Mouse (Mus musculus) kidney, adult 2 months (tissue): ENCODE results near the gene Ankrd23. TPM values are rescaled to one million over a fixed set of nuclear protein-coding genes. Genes with fewer than 3 reads are reported as not detected.

ENCODE experiments used
- DNase-seq: peaks from one replicate; pipeline ENCODE4 v3.0.0; 2021
- H3K27ac ChIP-seq: fragments of 200-500 bp; 2 replicates; pipeline ENCODE4 v1.5.1; 2012; ENCODE audit warnings: low read depth, low read length, control low read depth, inconsistent platforms; ENCODE audit not compliant: insufficient read depth
- H3K27me3 ChIP-seq: fragments of 200-500 bp; replicated peaks from 2 replicates; pipeline ENCODE4 v1.6.1; 2012; ENCODE audit warnings: mild to moderate bottlenecking, moderate library complexity, low read length, inconsistent platforms; ENCODE audit not compliant: control insufficient read depth, insufficient read depth
- H3K36me3 ChIP-seq: fragments of 200-500 bp; 2 replicates; pipeline ENCODE4 v1.6.1; 2012; ENCODE audit warnings: mild to moderate bottlenecking, moderate library complexity, low read length, inconsistent platforms; ENCODE audit not compliant: control insufficient read depth, insufficient read depth
- H3K4me1 ChIP-seq: fragments of 200-500 bp; 2 replicates; pipeline ENCODE4 v1.6.1; 2011; ENCODE audit warnings: low read length; ENCODE audit not compliant: control insufficient read depth, insufficient read depth
- H3K4me3 ChIP-seq: fragments of 200-500 bp; 2 replicates; pipeline ENCODE4 v1.5.1; 2011; ENCODE audit warnings: mild to moderate bottlenecking, low read depth, low read length, control low read depth; ENCODE audit not compliant: insufficient read depth
- CTCF ChIP-seq: fragments of 200-500 bp; conservative IDR thresholded peaks from 2 replicates; pipeline ENCODE4 v1.5.1; 2011; ENCODE audit warnings: low read depth, mild to moderate bottlenecking, control low read depth, low read length, moderate library complexity, mixed read lengths; ENCODE audit not compliant: insufficient read depth, insufficient read length
- POLR2A ChIP-seq: fragments of 200-500 bp; IDR thresholded peaks from one replicate; pipeline ENCODE4 v1.6.1; 2011; ENCODE audit warnings: low read depth, low read length, control low read depth
- WGBS: fragments of 180-500 bp; shearing (Covaris S2); methylation state at CpG from one replicate; pipeline ENCODE4 v1.1.7; 2018; 5-methylcytosine and 5-hydroxymethylcytosine counted together
- polyA plus RNA-seq: library from polyadenylated mRNA; depleted of rRNA; stranded (reverse); fragments of >200 nt; gene quantifications from 2 replicates; pipeline ENCODE4 v1.2.3, GENCODE M21; 2012

The Ankrd23 gene
- polyA plus RNA-seq, 1 experiment, result 37.9 TPM

DNA sequence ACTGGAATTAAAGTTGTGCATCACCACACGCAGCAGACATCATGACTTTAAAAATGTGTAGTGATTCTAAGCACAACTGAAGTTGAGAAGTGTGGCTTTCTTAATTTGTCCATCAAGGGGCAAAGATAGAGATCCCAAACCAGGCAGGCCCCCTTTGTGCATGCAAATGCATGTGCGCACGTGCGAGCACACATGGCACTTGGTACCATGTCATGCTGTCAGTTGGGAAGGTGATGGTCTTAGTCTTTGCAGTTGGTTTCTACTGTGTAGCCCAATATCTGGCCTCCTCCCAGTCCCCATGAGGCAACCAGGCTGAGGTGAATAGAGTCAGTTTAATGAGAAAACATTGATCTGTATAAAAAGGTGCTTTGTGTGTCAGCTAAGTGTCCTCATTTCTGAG lies 6.8 kb downstream of the Ankrd23 start:
- TF ChIP-seq POLR2A, result no peak
- no peak for TF ChIP-seq CTCF
- H3K27ac ChIP-seq, result no peak overlapping the region
- no peak overlapping the region for H3K4me3 ChIP-seq
- H3K4me1 ChIP-seq, result 0 out of 2 replicates have a peak, but pooled peaks cover 3% of the 10 kb centered on the region
- no peaks in the 10 kb centered on the region for H3K27me3 ChIP-seq
- H3K36me3 ChIP-seq, result no peaks in the 10 kb centered on the region
- DNase-seq, result no peak
- 95% methylated on average over 4 of the region's 4 CpGs for whole genome bisulfite sequencing

DNA sequence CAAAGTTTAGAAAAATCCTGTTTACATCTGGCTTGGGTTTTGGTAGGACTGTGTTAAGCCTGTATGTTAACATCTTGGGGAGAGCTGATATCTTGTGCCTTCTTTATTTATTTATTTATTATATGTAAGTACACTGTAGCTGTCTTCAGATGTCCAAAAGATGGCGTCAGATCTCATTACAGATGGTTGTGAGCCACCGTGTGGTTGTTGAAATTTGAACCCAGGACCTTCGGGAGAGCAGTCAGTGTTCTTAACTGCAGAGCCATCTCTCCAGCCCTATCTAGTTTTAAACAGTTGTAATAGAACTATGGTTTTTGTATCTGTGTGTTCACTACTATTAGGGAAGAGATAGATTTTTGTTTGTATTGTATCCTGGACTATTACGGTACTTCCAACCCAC lies 7.4 kb downstream of the Ankrd23 start:
- TF ChIP-seq POLR2A (no peak), CTCF (no peak)
- no peak overlapping the region for H3K4me3 ChIP-seq
- no peak for DNase-seq
- 83% methylated on average over 4 of the region's 4 CpGs for WGBS
- no peaks in the 10 kb centered on the region for H3K4me1 ChIP-seq
- H3K36me3 ChIP-seq, result no peaks in the 10 kb centered on the region
- H3K27ac ChIP-seq, result no peak overlapping the region
- no peaks in the 10 kb centered on the region for H3K27me3 ChIP-seq

DNA sequence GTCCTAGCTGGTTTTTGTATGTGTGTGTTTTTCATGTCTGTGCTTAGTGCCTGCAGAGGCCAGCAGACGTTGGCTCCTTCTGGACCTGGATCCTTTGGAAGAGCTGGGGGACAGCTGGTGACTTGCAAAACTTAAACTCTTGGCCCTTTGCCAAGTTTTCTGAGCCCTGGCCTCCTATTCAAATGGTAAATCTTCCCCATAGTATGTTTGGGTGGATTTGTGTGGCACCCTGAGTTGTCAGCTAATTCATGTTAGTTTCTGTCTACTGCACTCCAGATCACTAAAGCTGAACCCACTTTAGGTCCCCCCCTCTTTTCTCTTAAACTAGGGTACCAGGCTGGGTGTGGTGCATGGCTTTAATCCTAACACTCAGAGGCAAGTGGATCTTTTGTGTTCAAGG lies 8.3 kb downstream of the Ankrd23 start:
- Histone ChIP-seq H3K4me1 (no peaks in the 10 kb centered on the region), H3K27me3 (no peaks in the 10 kb centered on the region), H3K4me3 (no peak overlapping the region), H3K27ac (no peak overlapping the region), H3K36me3 (no peaks in the 10 kb centered on the region; the same call in 1 of the 2 replicates)
- DNase-seq, result no peak
- WGBS, result 21% methylated on average over 1 of the region's 1 CpGs
- TF ChIP-seq CTCF (no peak), POLR2A (no peak)

DNA sequence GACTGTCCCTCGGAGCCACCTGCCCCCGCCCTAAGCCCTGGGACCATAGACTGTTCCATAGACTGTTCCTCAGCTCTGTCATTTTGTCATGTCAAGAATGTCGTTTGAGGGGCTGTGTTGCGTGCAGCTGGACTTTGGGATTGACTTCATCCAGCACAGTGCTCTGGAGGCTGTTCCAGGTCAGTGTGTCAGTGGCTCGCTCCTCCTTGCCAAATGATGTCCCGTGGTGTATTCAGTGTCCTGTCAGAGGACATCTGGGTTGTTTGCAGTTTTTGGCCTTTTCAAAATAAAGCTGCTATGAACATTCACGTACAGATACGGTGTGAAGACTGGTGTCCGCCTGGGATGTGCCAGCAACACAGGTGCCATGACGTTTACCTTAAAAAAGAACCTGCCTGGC lies 9.8 kb downstream of the Ankrd23 start:
- H3K4me3 ChIP-seq, result no peak overlapping the region
- TF ChIP-seq POLR2A, result no peak

DNA sequence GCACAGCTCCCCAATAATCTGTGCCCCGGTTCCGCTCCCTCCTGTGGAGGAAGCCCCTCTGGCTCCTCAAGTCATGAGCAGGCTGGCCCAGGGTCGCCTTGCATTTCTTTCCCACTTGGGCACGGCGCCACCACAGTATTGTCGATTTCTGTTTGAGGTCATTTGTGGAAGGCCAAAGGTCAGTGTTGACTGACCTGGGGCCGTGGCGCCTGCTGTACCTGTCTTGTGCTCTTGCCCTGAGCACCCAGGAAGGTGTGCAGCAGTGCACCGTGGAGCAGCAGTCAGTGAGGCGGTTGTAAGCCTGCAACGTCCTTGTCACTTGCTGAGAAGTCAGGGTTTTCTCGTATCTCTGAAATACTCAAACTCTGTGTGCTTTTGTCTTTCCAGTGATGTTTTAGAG lies 10.9 kb downstream of the Ankrd23 start:
- H3K36me3 ChIP-seq, result no peaks in the 10 kb centered on the region; the same call in 1 of the 2 replicates

More for the DNA sequence above, 9.8 kb downstream of the Ankrd23 start:
- H3K27me3 ChIP-seq, result no peaks in the 10 kb centered on the region
- no peaks in the 10 kb centered on the region; the same call in 1 of the 2 replicates for H3K36me3 ChIP-seq
- no peak overlapping the region for H3K27ac ChIP-seq
- WGBS, result 72% methylated on average over 10 of the region's 10 CpGs
- no peak for DNase-seq
- no peaks in the 10 kb centered on the region for H3K4me1 ChIP-seq

DNA sequence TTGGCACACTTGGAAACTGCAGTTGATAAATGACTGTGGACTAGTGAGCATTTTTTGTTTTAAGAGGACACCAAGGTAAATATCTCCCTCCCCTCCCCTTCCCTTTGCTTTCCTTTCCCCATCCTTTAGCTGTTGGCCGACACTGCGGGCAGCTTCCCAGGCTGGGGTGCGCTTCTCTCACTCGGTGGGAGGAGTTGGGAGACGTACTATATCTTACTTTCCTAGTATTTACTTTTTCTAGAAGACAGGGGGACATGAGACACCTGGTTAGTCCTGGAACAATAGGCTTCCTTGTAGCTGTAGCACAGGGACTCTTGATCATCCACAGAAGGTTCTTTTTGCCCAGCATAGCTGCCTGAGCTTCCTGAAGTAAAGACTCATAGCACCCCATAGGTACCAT lies 12.6 kb downstream of the Ankrd23 start:
- H3K4me3 ChIP-seq, result no peak overlapping the region
- no peaks in the 10 kb centered on the region; the same call in 1 of the 2 replicates for H3K36me3 ChIP-seq
- H3K4me1 ChIP-seq, result no peaks in the 10 kb centered on the region
- TF ChIP-seq CTCF (no peak), POLR2A (no peak)
- DNase-seq, result no peak
- no peaks in the 10 kb centered on the region for H3K27me3 ChIP-seq
- 75% methylated on average over 5 of the region's 5 CpGs for WGBS
- no peak overlapping the region for H3K27ac ChIP-seq

More for the DNA sequence above, 10.9 kb downstream of the Ankrd23 start:
- no peak overlapping the region for H3K4me3 ChIP-seq
- TF ChIP-seq POLR2A (no peak), CTCF (no peak)
- H3K27ac ChIP-seq, result no peak overlapping the region
- no peaks in the 10 kb centered on the region for H3K4me1 ChIP-seq
- 72% methylated on average over 12 of the region's 12 CpGs for WGBS
- no peak for DNase-seq
- no peaks in the 10 kb centered on the region for H3K27me3 ChIP-seq

DNA sequence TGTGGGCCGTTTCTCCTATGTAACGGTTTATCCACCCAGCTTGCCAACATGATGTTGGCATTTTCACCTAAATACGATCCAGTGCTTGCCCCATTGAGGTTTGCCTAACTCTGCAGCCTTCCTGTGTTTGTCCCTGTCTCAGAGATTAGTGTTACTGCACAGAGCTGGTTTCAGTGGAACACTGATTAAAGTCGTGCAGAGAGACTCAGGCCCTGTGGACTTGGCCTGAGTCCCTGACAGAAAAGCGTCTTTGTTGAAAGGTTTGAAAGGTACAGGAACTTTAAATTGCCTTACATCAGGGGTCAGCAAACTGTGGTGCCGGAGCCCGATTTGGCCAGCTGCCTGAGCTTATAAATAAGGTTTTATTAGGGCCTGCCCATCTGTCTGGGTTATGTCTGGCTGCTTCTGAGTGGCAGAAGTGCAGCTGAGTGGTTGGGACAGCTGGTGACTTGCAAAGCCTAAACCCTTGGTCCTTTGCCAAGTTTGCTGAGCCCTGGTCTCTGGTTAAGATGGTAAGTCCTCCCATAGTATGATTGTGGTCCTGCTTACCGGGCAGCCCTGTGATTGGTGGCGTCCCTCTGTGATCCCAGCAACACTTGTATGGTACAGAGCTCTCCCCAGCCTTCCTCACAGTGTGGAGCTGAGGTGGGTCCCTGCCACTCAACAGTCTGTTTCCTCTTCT lies 13.2 kb downstream of the Ankrd23 start:
- 65% methylated on average over 9 of the region's 9 CpGs for WGBS
- DNase-seq, result no peak
- no peaks in the 10 kb centered on the region; the same call in 1 of the 2 replicates for H3K4me1 ChIP-seq
- TF ChIP-seq POLR2A, result no peak
- TF ChIP-seq CTCF, result no peak
- no peak overlapping the region for H3K4me3 ChIP-seq
- no peaks in the 10 kb centered on the region; the same call in 1 of the 2 replicates for H3K36me3 ChIP-seq
- no peak overlapping the region for H3K27ac ChIP-seq
- H3K27me3 ChIP-seq, result no peaks in the 10 kb centered on the region
